Mouse (Mus musculus): ENCODE data around the gene Eef1b2. TPM values are rescaled to one million over a fixed set of nuclear protein-coding genes. Genes with fewer than 3 reads are reported as not detected.

Eef1b2 gene
- total RNA-seq, 2 experiments from 2014 or later, result 473 to 499 TPM

DNA sequence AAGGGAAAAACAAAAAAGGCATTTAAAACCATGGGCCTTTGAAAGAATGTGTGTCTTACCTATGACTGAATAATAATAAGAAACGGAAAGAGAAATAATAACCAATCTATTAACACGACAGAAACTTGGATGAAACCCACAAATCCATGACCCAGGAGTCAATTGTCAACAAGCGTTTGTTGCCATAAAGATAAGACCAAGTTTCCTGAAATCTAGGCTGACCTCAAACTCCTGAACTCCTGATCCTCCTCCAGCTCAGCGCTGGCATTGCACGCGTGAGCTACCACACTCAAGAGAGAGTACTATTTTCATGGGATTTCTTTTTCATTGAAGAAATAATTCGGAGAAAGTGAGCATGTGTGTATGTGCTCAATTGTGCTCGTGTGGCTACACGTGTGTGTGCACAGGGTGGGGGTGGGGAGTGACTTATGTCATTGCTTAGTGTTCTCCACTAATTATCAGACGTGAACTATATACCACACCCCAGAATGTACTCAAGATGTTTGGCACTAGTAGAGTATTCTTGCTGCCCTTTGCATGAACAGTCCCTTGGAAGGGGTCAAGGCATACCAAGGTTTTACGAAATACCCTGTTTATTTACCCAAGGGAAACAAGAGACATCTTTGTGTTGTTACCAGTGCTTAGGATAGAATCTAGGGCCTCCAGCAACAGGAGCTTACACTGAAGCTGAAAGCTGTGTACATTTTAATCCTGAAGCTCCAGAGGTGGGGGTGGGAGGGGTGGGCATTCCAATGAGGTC lies 15.9 kb downstream of the Eef1b2 start:
- DNase-seq, result no peak

DNA sequence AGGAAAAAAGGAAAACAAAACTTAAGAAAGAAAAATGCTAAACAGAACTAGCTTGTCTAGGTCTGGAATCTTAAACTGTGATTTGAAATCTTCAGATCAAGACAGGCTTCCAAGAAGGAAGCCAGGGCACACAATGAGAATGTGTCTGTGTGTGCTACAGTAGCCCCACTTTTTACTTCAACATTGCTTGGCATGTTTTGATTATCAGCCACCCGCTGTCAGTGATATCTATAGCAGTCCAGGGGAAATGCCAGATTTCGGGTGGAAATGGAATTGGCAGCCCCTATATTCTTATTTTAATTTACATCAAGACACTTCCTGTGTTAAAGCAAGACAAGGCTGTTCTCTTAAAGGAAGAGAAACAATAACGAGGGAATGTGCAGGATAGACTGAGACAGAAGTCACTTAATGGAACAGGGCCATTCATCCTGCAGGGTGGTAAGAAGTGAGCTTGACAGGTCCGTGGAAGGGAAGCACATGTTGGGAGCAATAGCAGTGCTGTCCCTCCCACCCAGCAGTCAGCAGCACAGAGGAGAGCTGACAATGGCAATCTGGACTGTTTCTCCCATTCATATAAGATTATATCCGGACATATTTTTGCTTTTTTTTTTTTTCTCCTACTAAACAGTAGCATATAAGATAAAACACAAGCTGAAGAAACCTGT lies 19.4 kb downstream of the Eef1b2 start:
- no peak for DNase-seq

DNA sequence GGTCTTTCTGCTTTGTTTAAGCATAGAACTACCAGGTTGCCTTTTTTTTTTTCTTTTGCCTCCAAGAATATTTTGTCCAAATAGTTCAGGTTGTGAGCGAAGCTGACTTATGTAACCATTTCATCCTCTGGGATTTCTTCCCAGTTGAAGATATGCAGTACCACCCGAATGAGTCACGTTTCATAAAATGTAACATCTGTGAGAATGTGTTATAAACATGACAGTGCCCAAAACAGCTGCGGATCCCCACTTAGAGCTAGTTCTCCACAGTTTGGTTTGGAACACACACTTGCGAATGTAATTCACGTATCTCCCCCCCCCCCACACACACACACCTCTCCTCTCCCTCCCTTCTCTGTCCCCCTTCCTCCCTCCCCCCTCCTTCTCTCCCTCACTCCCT lies 22.8 kb downstream of the Eef1b2 start:
- peak; percentile 19 to 24 for DNase-seq

- no peak for DNase-seq
Measured at GRCm38 (mm10) chr1:63200322-63200721, 23.7 kb downstream of the Eef1b2 start.

- no peak for DNase-seq
Measured at GRCm38 (mm10) chr1:63201672-63202071, 25.0 kb downstream of the Eef1b2 start.

- no peak for DNase-seq
Measured at GRCm38 (mm10) chr1:63203471-63203870, 26.8 kb downstream of the Eef1b2 start.

DNA sequence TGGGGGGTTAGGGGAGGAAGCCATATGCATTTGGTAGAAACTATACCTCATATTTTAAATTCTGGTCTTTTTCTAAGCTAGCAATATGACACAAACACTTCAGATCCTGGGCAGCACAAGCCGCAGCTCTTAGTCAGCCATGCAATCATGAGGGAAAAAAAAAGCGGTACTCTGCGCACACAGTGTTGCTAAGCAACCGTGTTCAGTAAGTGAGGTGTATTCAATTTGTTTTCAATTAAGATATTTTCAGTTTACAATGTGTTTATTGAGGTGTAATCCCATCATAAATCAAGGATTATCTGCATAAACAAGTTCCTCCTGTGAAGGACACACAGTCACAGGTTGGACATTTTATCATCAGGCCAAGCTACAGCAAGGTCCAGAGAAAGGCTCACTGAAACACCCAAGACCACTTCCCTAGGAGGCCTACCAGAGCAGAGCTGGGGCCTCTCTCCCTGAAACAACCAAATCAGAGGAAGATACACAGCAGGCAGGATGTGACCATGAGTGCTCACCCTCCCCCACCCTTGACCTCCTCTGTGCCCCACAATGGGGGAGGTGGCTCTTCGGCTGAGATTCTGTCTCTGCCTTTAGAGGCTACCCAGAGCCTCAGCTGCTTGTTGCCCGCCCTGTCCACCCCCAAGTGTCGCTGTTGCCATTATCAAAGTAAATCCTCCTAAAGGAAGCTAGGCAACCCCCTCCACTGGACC lies 27.5 kb downstream of the Eef1b2 start:
- DNase-seq, result no peak

- no peak for DNase-seq
Measured at GRCm38 (mm10) chr1:63204660-63205394, 28.2 kb downstream of the Eef1b2 start.

DNA sequence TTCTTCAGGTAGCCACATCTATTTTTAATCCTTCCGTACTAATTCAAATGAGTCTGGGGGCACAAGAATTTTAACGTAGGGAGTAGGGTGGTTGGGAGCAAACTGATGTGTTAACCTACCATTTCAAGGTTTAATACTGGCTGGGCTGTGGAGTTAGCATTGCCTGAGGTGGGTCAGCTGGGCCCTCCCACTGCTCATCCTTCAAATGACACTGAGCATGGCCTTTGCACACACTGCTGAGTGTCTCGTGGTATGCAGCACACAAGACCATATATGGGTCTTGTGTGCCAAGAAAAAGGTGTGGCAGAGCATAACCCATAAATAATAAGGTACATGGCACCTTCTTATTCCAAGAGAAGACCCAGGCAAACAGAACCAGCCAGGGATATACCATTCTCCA lies 31.0 kb downstream of the Eef1b2 start:
- DNase-seq, result no peak

- DNase-seq, result no peak
Measured at GRCm38 (mm10) chr1:63209861-63210529, 33.4 kb downstream of the Eef1b2 start.

GRCm38 (mm10) chr1:63213478-63214270 lies 37.0 kb downstream of the Eef1b2 start:
- DNase-seq, result no peak

- no peak for DNase-seq
Measured at GRCm38 (mm10) chr1:63214271-63214558, 37.6 kb downstream of the Eef1b2 start, which contains the start of gene Gpr1. Gene Gpr1, minus strand, starts transcription at chr1:63214543.

GRCm38 (mm10) chr1:63214631-63215030 lies 38.0 kb downstream of the Eef1b2 start:
- DNase-seq, result peak in 1 of 2 experiments; percentile 23

DNA sequence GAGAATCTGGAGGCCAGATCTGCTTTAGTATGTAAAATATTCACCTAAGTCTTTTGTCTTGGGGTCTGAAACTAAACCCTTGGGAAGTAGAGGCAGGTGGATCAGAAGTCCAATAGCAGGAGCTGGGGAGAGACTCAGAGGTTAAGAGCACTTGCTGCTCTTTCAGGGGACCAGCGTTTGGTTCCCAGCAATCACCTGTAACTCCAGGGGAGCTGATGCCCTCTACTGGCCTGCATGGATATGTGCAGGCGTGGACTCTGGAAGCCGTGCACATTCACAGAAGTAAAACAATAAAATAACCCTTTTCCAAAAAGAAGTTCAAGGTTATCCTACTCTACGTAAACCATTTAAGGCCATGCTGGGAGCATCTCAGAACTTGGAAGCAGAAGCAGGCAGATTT lies 42.7 kb downstream of the Eef1b2 start:
- DNase-seq, result no peak

- no peak for DNase-seq
Measured at GRCm38 (mm10) chr1:63225009-63225408, 48.4 kb downstream of the Eef1b2 start.

DNA sequence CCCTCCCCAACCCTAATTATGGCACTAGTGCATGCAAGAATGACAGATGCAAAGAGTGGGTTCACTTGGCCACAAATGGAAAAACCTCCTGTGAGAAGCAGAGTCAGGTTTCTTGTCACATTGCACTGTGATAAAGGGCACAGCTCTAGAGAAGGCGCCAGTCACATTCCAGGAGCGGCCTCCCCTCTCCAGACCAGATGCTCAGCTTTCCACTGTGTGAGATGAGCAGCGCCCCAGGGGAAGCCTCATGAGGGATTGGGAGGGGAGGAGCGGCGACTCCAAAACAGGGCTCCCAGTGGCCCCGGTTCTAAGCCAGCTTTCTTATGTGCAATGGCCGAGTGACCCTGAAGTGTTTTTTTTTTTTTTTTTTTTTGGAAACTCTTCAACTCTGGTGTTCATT lies 49.3 kb downstream of the Eef1b2 start:
- DNase-seq, result no peak

DNA sequence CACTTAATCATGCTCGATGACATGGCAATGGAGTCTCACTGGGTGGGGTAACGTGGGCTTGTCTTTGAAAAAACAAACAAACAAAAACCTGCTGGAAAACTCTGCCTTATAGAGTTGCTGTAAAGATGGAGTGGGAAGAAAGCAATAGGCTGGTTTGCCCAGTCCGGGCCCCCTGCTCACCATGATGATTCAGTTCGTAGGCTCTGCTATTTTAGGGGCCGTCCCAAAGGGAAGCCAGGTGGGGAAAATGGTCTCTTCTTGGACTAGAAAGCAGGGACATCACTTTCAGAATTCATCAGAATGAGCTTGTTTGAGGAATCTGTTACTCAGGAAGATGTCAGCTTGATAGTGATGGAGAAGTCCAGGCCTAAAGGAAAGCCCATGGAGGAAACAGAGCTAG lies 50.6 kb downstream of the Eef1b2 start:
- DNase-seq, result no peak

Measured in heart, adult 18-20 months (tissue).